Mouse (Mus musculus): Measurements from ENCODE around the gene Ackr3.
A peak's percentile ranks its signal among the peaks of the same experiment; 100 is the strongest.

The Ackr3 gene

DNA sequence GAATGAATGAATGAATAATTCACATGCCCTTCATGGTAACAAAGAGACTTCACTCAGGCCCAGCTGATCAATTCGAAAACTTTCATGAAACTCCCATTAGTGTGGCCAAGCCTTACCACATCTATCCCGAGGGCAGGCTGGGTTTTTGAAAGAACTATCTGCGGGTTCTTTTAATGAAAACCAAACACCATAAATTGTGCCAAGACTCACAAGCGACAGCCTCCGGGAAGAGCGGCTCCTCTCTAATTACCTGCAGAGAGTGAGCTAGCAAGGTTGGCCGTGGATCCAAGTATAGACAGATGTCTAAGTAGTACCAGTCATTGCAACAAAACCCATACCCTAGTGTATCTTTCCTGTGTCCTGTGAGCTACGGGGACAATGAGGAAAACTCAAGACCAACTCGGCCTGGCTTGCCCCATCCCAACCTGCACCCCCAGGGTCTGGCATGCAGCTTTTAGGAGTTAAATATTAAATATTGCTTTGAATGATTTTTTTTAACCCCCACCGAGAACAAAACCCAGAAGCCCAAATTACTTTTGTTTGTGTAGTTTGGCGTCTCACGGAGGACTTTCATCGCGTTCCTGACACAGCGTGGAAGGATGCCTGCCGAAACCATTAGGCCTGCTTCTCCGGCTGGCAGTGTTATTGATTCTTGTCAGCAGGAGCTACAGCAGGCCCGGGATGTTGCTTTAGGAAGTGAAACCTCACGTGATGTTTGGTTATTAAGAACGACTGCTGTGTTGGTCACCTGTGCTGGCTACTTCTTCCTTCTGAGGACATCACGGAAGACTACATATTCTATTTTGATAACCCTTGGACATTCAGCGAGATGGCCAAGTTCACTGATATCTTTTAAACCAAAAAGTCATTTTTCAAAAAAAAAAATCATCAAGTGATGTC, 28.1 kb downstream of the Ackr3 start:
- DNase-seq: no peak

DNA sequence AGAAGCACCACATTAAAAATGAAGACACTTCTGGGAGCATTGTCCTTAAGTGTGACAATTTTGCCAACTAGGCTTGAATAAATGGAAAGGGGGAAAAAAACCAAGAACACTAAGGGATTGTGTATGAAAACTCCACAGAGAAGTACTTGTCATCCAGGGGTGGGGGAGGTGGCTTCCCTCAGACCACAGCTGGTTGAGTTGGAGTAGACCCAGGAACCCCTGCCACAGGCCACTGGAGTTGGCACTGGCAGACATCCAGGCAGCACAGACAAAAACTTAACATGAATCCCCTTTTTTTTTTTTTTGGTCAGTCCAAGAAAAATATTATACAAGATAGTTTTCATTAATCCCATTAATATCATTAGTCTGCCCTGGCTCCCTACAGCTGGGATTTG, 28.7 kb downstream of the Ackr3 start:
- DNase-seq: no peak

DNA sequence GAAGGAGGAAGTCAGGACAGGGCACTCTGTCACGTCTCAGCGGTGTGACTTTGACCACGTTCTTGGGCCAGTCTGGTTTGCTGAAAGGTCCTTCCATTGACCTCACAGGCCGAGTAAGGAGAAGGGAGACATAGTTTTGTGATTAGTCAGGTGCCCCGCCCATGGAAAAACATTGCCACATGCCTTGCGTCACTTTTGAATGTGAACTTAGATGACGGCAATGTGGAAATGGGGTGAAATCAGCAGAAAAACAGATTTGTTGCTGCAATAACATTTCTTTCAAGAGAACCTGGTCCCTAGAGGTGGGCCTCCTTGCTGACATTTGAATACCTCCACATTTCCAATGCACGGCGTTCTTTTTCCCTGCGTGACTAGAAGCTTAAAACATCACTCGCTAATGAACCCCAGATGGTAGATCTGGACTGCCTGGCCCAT, 30.9 kb downstream of the Ackr3 start:
- no peak for DNase-seq

DNA sequence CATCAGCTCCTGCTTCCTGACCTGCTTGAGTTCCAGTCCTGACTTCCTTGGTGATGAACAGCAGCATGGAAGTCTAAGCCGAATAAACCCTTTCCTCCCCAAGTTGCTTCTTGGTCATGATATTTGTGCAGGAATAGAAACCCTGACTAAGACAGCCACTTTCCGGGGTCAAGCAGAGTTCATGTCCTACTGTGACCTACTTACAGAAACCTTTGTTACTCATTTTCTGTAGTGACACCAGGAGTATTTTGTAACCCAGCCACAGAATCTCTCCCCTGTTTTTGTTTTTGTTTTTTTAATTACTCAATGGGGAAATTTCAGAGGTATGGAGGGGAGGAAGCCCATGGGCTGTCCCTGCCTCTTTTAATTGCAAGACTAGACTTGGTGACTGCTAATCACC, 32.9 kb downstream of the Ackr3 start:
- no peak for DNase-seq

DNA sequence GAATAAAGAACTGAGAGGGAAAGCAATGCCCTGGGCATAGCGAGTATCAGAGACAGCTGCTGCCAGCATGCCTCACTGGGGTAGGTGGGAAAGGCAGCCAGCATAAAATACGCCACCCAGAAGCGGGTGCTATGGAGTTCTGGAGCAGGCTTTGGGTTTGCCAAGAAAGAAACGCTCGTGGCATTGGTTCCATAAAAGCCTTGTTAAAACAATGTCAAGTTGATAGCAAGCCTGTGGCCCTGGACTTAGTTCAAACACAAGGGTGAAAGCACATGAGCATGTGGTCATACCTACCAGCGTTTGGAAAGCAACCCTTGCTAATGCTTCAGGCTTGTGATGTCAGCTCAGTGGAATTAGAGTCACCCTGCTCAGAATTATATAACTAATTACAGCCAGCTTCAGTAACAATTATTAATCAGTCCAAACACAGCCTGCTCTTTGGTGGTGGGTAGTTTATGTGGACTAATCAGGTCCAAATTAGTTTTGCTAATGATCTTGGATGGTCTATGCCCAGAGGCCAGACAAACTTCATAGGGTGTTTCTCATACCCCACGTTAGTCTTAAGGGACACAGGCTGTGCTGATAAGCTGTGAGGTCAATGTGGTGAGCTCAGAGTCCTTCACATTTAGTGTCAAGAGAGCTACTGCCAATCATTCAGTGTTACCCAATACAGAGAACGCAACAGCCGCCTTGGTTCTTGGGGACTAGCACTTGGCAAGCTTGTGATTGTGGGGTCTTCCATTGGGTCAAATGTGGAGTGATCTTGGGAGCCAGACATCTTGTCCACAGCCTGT, 34.5 kb downstream of the Ackr3 start:
- no peak for DNase-seq

DNA sequence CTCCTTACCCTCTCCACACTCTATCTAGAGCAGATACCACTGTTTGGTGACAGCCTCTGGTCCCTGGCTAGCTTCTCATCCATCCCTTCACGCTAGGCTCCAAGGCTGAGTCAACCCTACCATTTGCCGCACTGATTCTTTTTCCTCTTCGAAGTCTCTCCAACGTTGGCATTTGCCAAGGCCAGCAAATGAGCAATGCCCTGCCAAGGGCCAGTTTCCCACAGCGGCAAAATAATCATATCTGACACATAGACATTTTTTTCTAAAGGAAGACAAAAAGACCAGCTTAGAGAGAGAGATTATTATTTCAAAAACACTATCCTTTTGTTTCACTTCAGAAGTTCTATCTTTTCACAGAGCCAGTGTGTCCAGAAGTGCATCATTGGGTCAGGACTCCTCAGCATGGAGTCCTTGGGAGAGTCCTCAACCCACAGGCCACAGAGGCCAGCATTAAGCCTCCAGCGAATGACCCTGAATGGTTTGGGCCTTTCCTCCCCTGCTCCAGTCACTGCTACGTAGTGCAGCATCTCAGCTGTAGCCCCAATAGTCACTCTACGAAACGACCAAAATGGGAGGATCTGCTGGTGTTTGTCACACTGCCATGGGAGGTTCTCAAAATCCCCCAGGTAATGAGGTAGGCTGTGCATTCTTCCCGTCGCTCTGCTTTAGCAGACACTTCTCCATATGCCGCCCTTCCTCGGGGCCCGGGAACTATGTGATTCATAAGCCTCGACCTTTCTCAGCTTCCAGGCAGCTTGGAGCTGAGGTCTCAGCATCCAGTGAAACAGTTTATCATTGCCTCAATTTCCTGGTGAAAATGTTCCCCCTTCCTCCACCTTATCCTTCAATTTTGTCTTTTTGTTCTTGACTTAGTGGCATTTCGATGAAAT, 35.8 kb downstream of the Ackr3 start:
- DNase-seq: no peak

DNA sequence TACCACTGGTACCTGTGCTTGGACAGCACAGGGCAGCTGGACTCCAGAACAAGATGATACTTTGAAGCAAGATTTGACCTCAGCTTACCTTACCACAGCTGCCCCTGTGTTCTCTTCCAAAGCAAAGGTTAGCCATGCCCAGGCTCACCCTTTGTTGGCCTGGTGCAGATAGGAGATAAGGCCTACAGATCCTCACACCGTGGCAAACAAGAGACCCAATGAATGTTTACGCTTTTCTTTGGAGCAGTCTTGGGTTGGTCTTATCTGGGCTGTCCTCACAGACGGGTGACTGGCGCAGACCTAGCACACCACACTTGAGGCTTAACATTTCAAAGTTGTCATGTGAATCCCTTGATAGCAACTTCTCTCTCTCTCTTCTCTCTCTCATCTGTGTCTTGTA, 36.5 kb downstream of the Ackr3 start:
- peak; percentile 58 for DNase-seq

DNA sequence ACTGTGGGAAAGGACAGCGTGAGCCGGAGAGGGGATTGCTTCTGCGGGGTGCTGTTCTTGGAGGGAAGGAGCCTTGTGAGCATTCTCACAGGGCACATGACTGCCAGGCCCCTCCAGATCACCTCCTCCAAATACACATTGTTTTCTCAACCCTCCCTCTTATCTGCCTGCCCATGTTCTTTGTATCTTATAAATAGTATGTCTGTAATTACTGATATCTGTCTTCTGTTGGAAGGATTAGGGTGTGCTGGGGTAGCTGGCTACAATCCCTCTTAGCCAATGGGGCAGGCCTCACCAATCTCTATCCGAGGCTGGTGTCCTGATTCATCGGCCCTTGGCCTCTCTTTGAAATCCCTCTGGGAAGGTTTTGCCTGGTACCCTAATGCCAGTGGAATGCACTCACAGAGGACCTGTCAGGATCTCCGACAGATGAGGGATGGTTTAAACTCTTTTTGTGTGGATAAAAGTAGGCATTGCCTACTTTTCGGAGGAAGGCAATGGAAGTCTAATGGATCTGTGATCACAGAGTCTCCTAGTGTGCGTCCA, 38.7 kb downstream of the Ackr3 start:
- DNase-seq: peak; percentile 46

DNA sequence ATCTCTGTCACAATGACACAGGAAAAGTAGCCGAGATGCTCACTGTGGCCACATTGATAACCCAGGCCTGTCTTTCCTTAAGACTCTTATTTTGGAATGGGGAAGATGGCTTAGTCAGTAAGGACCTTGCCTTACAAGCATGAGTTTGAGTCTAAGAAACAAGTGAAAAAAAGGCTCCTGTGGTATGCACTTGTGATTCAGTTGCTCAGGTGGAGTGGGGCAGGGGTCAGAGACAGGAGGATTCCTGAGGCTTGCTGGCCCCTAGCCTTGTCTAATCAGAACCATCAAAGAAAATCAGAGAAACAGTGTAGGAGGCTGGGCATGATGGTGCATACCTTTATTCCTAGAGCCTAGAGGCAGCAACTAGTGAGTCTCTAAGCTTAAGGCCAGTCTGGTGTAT, 40.8 kb downstream of the Ackr3 start:
- DNase-seq: no peak

DNA sequence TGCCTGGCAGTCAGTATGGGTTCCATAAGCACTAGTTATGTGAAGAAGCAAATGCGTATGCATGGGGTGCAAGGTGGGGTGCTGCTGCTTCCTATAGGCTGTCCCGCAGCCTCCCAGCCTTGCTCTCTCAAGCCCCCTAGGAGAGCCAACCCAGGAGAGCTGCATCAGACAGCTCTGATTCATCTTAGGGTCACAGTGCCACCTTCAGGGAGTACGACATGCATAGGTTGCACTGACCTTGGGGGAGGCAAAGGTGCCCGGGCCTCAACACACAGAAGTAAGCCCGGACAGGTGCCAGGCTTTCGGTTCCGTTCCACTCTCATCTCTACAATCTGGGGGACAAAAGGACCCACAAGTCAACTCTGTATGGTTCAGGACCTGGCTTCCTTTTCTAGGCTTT, 41.8 kb downstream of the Ackr3 start:
- DNase-seq: peak; percentile 46

DNA sequence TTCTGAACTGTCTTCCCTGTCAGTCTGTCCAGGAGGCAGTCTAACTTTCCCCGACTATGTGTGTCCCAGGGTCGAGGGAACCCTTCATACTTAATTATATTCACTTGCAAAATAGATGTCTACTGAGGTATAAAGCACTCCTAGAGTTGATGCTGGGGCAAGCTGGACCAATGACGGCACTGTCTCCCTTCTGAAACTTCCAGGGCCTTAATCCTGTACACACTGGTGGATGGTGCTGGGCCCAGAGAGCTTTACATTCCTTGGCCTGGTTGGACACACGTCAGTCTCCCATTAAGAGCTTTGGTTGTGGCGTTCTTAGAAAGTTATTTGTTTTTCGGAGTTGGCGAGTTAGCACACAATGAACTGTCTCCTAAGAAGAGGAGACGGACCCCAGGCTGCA, 42.3 kb downstream of the Ackr3 start:
- no peak for DNase-seq

DNA sequence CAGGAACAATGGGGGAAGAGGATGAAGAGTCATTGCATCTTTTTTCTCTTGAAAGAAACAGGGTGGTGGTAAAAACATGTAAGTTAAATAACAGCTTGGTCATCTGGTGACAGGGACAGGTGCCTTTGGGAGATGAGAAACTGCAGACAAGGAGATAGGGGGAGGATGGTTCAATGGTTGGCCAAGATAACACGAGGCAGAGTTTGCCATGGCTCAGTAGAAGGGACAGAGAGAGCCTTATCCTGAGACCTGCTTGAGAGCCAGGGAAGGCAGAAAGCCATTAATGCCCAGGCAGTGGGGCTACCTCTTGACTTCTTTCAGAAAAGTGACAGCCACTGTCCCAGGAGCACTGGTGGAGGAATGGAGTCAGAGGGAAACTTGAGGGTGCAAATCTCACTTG, 43.0 kb downstream of the Ackr3 start:
- DNase-seq: peak; percentile 70

DNA sequence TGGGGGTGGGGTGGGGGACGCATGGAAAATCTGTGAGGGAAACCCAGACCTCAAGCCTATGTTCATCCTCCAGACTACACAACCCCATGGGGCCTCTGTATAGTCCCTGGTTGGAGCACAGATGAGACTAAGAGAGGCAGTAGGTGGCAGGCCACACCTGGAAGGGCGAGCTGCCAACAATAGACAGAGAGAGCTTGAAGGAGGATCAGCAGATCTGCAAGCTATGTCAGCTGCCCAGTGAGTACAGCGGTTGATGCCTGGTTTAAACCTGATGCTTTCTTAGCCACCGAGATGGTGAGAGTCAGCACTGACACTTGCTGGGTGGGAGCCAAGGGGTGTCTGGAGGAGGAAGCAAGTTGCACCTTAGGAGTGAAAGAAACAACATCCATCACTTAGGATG, 43.5 kb downstream of the Ackr3 start:
- DNase-seq: peak; percentile 50

DNA sequence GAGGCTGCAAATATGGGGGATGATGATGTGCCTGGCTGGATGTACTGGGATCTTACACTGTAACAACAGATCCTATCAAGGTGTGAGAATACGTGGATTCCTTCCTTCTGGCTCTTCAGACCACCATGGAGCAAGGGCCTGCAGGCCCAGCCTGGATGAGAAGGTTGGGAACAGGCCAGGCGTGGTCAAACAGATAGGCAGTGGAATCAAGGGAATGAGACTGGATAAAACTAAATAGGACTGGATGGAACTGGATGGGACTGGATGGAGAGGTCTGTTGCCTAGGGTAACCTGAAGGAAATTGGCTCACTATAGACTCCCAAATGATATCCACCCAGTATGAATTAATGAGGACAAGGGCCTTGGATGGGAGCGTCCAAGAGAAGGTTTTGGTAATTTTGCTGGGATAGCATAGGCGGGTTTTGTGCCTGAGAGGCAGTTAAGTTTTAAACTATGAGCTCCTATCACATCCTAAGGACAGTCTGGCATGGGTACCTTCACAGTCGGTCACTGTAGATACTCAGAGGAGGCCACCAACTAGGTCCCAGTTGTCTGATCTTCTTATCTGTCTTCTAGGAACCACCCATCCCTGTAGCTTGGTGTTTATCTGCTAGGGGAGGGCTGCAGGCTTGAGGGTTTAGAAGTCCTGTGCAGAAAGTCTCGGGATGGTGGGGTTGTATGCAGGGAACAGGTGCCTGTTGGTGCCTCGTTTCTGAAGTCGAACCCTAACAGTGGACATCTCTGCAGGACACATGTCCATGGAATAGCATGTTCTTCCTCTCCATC, 44.2 kb downstream of the Ackr3 start:
- peak; percentile 76 for DNase-seq

DNA sequence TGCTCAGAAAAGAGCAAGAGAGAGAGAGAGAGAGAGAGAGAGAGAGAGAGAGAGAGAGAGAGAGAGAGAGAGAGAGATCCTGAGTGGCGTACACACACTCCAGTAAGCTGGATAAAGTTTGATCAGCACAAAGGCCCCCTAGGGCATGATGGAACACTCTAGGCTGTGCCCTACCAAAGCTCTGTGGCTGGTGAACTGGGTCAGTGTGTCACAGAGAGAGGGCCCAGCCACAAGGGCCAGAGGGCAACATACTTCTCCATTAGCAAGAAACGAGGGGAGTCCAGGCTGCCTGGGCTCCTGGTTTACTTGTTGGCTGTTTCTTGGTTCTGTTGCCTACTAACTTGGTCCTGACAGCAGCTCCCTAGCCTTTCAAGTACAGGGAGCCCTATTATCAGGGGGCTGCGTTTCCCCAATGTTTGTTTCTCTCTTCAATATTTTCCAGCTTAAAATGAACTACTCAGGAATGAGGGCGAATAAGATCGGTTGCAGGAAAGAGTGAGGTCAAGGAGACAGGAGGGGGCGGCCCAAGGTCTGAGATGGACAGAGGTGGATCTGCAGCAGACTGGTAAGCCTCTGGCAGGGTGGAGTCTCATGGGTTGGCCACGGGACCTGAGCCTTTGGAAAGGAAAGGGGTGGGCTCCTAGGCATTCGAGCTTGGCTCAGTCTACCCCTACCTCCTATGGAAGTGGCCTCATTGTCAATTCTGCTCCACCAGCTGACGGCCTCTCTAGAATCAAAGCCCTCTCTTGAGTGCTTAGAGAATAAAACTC, 45.4 kb downstream of the Ackr3 start:
- peak; percentile 58 for DNase-seq

DNA sequence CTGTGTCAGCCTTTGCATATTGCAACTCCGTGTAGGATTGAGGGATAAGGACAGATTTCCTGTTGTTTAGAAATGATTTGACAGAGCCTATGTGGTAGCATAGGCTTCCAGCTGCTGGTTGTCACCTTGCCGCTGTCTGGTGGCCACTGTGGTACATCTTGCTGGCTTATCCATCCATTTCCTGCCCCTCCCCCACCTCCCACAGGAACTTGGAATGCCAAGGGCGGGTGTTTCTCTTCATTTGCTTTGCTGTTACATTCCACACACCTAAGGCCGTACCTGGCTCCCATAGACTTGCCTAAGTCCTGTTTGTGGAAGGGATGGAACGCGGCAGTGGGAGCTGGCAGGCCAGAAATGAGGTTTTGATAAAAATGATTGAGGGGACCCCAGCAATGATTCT, 46.6 kb downstream of the Ackr3 start:
- DNase-seq: no peak

DNA sequence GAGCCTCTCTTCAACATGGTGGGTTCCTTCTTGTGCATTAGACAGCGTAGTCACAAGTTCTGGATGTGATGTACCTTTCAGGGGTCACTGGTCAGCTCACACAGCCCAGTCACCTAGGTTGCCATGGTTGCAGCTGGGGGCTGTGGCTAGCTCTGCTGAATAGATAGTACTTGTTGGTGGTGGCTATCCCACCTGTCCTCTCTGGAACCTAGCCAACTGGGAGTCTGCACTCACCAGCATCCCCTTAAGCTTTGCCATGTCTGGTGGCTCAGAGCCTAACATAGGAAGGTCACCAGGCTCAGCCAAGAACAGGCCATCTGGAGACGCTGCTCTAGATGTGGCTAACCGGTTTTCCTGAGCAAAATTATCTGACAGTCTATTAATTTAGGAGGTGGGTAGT, 47.4 kb downstream of the Ackr3 start:
- no peak for DNase-seq

DNA sequence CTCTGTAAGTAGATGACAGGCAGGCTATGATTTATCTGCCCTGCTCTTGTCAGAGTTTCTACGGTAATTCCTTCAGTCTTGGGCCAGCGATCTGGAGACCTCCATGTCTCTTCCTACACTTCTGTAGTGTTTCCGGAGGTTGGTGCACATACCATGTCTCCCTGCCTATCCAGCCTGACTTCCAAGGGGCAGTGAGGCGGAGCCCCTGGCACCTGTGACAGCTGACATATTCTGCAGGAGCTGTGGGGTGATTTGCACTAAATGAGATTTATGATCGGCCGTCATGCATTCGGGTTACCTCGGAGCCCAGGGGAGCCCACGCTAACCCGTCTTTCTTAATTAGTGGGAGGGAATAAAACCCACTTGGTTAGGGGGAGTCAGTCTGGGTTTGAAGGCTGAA, 49.7 kb downstream of the Ackr3 start:
- DNase-seq: no peak

DNA sequence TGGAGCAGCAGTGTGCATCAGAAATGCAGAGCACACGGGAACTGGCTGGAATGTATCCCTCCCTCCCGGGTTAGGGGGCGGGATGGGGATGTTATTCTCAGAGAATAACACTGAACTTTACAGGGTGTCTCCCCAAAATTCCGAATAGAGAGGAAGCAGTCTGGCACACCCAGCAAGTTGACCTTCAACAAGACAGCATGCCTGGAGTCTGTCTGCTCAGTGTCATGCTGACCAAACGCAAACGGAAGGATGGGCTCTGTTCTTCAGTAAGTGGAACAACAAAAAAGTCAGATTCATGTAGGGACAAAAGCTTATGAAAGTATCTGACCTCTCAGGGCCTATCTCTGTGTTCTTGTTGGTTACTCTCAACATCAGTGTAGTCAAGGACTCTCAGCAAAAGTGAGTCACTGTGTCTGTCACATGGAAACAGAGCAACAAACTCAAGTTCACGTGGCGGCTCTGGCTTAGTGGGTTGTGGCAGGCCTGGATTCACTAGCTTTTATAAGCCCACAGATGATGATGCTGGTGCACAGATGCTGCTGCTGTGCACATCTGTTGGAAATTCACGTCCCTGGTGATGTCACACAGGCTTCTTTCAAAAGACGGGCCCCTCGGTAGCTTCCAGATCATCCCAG, 54.6 kb downstream of the Ackr3 start:
- DNase-seq: no peak

DNA sequence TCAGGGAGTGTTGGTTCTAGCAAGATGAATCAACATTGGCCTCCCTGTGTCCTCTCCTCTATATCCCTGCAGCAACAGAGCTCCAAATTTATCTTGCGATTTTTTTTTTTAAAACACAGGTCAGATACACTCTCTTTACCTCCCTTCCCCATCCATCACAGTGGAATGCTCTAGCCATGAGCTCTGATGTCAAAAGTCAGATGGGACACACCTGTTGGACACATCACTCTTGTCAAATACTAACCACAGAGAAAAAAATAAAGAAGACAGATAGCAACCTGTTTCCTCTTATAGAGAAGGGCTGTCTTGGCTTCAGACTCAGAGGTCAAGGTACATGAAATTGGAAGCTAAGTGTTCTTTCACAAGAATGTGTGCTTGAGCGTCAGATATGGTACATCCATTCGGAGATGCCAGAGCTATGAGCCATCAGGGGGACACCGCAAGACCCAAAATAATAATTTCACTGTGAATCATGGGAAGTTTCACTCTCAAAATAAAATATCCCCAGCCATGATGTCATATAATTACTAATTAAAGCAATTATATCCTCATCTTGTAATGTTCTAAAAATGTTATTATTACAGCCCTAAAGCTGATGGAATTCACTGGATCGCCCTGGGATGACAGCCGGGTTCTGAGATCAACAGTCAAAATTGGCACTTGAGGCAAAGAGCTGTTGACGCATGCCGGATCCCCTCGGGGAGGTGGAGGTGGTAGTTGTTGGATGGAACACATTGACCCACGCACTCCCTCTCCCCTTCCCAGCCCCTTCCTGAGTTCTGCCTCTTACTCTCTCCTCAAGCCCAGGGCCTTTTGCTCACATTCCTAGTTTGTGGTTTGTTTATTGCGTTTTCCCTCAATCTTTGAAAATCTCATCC, 57.2 kb downstream of the Ackr3 start:
- DNase-seq: no peak

Measured in liver (tissue).